Mouse (Mus musculus): ENCODE measurements at regions not wholly inside any gene's neighbourhood (a gene's known extent, or its start where the extent isn't known, plus 50 kb on each side); places are given as distances from the start of the nearest gene placed in this dataset.

DNA sequence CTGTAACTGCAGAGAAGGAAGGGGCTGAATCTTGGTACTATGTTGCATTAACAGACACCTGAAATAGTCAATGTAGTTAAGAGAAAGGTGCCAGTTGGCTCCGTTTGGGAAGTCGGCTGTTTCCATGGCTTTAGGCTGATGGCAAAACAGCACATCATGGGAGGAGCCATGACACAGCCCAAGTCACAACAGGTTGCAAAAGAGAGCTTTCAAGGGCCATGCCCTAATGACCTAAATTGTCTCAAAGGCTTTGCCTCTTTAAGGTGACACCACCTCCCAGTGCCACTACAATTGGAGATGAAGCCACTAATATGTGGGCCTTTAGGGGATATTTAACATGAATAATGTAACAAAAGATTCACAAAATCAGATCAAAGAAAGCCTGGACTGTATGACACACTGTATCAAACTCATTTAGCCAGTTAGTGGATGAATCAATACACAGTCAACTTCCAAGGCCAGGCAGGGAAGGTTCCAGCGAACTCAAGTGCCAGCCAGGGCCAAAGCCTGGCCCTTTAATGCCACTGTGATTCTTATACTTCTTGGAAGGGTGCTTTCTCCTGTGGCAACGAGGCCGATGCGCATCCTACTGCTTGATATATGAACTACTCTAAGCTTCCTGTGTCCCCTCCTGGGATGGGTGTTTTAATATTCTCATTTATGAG is 167.5 kb upstream of the Stt3b start:
- intact Hi-C loops (cut with DNase I), result no loop called here
- DNase-seq (ENCODE audit: low spot score), result no peak

DNA sequence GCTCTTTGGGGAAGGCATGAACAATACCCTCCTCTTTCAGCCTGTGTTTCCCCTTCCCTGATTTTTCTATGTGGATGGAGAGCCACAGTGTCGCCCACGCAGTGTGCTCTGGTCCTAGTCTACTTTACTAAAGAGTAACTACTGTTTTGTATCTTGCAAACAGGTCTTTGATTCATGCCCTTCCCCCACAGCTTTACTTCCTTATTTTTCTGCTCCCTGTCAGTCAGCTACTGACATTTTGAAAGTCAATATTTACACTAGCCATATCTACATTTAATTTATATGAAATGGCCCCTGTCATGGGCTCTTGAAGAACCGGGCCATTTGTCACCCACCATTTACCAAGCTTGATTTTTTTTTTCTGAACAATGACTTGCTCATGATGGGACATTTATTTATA is 168.7 kb upstream of the Stt3b start:
- intact Hi-C loops (cut with DNase I), result no loop called here
- DNase-seq (ENCODE audit: low spot score), result no peak

GRCm38 (mm10) chr9:115481176-115481575 is 171.0 kb upstream of the Stt3b start:
- intact Hi-C loops (cut with DNase I), result no loop called here
- DNase-seq (ENCODE audit: low spot score), result no peak

- DNase-seq (ENCODE audit: low spot score), result no peak
- intact Hi-C loops (cut with DNase I), result no loop called here
Observed at GRCm38 (mm10) chr9:115483024-115483423, 172.8 kb upstream of the Stt3b start.

GRCm38 (mm10) chr9:115483721-115484120 is 173.5 kb upstream of the Stt3b start:
- intact Hi-C loops (cut with DNase I), result no loop called here
- DNase-seq (ENCODE audit: low spot score), result no peak

DNA sequence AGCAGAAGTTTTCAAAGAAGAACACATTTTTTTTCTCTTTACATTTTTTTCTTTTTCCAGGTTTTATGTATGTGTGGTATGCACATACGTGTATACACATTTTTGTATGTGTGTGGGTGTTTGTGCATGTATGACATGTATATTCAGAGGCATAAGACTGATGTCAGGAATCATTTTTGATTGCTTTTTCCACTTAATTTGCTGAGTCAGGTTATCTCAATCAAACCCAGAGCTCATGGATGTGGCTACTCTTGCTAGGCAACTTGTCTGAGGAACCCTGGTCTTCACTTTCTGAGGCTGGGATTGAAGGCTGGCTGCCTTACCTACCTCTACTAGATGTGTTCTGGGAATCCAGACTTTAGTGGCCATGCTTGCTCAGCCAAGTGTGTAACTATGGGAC is 174.2 kb upstream of the Stt3b start:
- no peak for DNase-seq (ENCODE audit: low spot score)
- intact Hi-C loops (cut with DNase I), result no loop called here

DNA sequence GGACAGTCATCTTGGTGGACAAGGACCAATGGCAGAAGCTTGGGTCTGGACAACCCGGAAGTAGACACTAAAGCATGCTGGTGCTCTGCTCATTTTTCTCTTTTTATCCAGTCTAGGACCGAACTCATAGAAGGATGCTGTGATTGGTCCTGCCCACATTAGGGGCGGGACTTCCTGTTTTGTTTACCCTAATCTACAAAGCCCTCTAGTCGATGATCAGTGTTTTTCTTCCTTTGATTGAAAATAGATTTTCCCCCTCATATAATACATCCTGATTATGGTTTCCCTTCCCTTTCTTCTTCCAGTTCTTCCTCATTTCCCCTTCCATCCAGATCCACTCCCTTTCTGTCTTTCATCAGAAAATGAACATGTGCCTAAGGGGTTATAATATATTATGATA is 175.0 kb upstream of the Stt3b start:
- intact Hi-C loops (cut with DNase I), result no loop called here
- DNase-seq (ENCODE audit: low spot score), result no peak

- DNase-seq (ENCODE audit: low spot score), result no peak
- intact Hi-C loops (cut with DNase I), result no loop called here
Observed at GRCm38 (mm10) chr9:115487175-115487760, 177.0 kb upstream of the Stt3b start.

DNA sequence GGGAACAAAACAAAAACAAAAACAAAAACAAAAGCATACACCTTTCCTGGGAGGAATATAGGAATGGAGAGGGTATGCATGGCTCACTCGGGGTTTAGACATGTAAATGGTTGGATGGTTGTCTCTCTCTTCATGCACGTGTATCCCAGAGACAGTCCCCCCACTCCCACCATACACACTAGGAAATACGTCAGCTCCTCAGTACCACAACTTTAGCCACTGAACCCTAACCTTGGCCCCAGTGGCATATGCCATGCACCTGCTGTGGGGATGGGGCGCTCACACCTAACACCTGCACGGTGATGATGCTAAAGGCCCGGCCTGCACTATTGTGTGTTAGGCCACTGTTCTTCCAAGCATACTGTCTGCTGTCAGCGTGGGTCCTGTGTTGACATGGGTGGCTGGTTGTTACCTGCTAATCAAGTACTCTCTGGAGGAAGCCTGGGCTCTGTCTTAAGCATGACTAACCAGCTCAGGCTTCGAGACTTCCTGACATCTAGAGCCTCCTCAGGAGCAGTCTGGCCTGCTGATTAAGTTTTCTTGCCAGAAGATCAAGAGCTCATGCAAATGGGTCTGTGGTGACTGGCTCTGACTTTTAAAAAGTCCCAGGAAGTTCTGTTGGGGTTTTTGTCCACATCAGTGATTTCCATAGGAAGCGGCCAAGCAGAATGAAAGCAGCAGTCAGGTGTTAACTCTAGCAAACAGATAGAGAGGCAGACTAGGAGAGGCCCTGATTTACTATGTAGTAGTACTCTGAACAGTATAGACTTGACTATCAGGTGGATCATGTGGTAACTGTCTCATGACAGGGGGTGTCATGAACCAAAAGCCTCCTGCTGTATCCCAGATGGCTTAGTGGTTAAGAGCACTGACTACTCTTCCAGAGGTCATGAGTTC is 178.9 kb upstream of the Stt3b start:
- no peak for DNase-seq (ENCODE audit: low spot score)
- intact Hi-C loops (cut with DNase I), result no loop called here

GRCm38 (mm10) chr9:115492431-115493171 is 182.4 kb upstream of the Stt3b start:
- intact Hi-C loops (cut with DNase I), result no loop called here
- no peak for DNase-seq (ENCODE audit: low spot score)

GRCm38 (mm10) chr9:115493765-115494164 is 183.5 kb upstream of the Stt3b start:
- intact Hi-C loops (cut with DNase I), result no loop called here
- DNase-seq (ENCODE audit: low spot score), result no peak

DNA sequence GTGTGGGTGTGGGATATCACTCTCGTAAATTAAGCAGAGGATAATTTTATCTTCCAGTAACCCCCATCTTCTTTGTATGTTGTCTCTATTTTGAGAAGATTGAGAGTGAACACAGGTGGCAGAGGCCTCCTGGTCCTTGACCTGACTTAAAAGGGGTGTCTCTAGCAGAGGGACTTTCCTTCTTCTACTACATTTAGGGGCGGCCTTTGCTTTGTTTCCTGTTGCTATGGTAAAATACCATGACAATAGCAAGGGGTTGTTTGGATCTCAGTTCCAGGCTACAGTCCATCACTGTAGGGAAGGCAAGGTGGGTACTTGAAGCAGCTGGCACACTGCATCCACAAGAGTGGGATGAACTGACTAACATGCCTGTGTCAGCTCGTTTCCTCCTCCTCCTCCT is 189.3 kb upstream of the Stt3b start:
- no peak for DNase-seq (ENCODE audit: low spot score)
- intact Hi-C loops (cut with DNase I), result no loop called here

DNA sequence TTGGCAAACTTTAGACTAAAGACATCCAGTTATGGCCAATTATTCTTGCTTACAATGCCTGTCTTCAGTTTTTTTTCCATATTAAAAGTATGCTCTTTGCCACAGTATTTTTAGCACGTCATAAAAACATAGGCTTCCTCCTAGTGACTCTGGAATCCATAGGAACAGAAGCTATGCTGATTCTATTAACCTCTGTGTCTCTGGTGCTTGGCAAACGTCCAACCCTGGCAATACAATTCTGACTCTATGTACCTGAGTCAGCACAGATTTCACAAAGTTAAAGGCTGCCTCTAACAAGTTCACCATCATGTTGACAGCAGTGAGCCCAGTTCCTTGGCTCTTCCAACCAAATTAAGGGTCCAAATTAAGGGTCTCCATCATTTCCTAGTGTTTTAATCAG is 194.6 kb upstream of the Stt3b start:
- DNase-seq (ENCODE audit: low spot score), result no peak

GRCm38 (mm10) chr9:115507131-115507689 is 197.0 kb upstream of the Stt3b start:
- intact Hi-C loops (cut with DNase I), result no loop called here
- DNase-seq (ENCODE audit: low spot score), result no peak

More for the DNA sequence above, 194.6 kb upstream of the Stt3b start:
- intact Hi-C loops (cut with DNase I), result no loop called here

GRCm38 (mm10) chr9:115512835-115513629 is 202.8 kb upstream of the Stt3b start:
- intact Hi-C loops (cut with DNase I), result no loop called here

DNA sequence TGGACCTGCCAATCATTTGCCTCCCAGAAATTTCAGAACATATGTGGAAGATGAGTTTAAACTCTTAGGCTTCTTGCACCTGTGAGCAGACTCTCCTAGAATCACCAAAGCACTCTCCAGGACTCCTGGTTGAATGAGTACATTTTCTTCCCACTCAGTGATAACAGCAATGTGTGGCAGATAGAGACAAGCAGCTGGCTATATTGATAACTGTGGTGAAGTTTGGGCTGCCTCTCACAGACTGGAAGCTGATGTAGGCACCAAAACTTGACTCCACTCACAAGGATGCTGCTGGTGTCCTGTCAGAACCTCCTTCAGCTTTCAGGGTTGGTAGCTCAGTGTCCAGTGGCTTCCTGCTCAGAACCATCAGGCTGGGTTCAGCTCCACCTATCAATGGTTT is 207.7 kb upstream of the Stt3b start:
- intact Hi-C loops (cut with DNase I), result no loop called here
- no peak for DNase-seq (ENCODE audit: low spot score)

More at GRCm38 (mm10) chr9:115512835-115513629, 202.8 kb upstream of the Stt3b start:
- no peak for DNase-seq (ENCODE audit: low spot score)

DNA sequence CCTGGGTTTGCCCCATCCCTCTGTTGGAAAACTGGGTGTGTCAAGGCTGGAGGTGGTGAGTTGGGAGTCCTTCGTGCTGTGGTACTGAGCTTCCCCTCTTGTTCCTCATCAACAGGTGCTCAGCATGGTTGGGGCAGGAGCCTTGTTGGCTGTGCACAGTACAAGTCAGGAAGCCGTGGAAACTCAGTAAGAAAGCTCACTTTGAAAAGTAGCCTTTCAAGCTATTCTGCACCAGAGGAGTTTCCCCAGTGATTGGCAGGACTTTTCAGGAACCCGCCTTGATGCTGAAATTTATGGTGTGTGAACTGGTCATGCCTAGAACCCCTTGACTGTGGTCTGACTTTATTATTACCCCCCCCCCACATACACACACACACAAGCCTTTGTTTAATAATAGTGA is 213.9 kb upstream of the Stt3b start:
- intact Hi-C loops (cut with DNase I), result no loop called here
- no peak for DNase-seq (ENCODE audit: low spot score)

DNA sequence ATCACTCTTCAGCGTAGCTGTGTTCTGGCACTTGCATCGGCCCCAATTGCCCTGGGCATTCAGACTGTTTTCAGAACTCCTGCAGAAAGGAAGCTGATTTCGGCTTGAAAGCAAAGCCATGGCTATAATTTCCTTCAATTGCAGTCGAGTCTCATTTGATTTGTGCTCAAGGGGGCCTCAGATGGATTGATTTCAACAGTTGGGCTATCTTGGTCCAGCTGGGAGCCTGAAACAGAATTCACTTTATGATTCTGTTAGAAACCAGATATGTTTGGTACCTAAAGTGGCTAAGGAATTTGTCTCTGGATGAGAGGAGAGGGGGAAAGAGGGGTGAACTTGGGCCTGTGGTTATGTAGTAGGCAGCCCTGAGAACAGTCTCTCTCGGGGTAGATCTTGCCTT is 214.4 kb upstream of the Stt3b start:
- intact Hi-C loops (cut with DNase I), result no loop called here
- no peak for DNase-seq (ENCODE audit: low spot score)

- no peak for DNase-seq (ENCODE audit: low spot score)
- intact Hi-C loops (cut with DNase I), result no loop called here
Observed at GRCm38 (mm10) chr9:115526322-115526721, 216.1 kb upstream of the Stt3b start.
